Mouse (Mus musculus) ES-Bruce4 (cell line): Measurements from ENCODE around the gene Zfp335.

ENCODE experiments used
- CTCF ChIP-seq: IDR thresholded peaks from one replicate; pipeline ENCODE4 v1.8.1; 2011; ENCODE audit warnings: low read depth, low read length
- EP300 ChIP-seq: IDR thresholded peaks from 2 replicates; pipeline ENCODE4 v1.6.1; 2011; ENCODE audit warnings: low read depth, low read length; ENCODE audit not compliant: insufficient read depth

DNA sequence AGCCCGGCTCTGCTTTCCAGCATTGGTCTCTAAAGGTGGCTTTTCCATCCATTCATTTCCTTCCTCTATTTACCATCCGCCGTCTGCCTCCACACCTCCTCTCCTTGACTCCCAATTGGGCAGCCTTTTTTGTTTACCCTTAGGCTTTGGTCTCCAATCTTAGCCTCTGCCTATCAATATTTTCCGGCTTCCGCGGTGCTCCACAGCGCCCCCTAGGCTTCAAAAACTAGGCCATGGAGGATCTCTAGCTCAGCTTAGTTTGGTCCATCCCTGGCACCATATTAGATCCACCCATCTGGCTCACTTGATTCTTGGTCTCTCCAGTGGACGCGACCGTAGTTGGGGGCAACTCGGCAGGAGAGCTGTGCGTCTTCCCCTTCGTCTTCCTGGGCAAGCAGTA, 38.9 kb upstream of the Zfp335 start:
- TF ChIP-seq EP300 (no peak), CTCF (peak; percentile 65)
